Mouse (Mus musculus) intestine, postnatal 0 days (tissue): ENCODE measurements at regions not wholly inside any gene's neighbourhood (a gene's known extent, or its start where the extent isn't known, plus 50 kb on each side); places are given as distances from the start of the nearest gene placed in this dataset.

ENCODE experiments used
- ATAC-seq: fragments of 200-750 bp; cut with Nextera tagmentation; 2 replicates; pipeline ENCODE4 v1.8.0; 2017; ENCODE audit warnings: mild to moderate bottlenecking, moderate TSS enrichment, moderate library complexity
- H3K27ac ChIP-seq: fragments of 300-500 bp; sonication (generic); 2 replicates; pipeline ENCODE4 v1.5.1; 2014; ENCODE audit warnings: mild to moderate bottlenecking, low read depth, low read length, moderate library complexity
- H3K27me3 ChIP-seq: fragments of 300-500 bp; sonication (generic); replicated peaks from 2 replicates; pipeline ENCODE4 v1.6.1; 2014; ENCODE audit warnings: low read length, mixed read lengths; ENCODE audit not compliant: control insufficient read depth, insufficient read depth
- H3K36me3 ChIP-seq: fragments of 300-500 bp; sonication (generic); 2 replicates; pipeline ENCODE4 v1.6.1; 2014; ENCODE audit warnings: mild to moderate bottlenecking, moderate library complexity; ENCODE audit not compliant: control insufficient read depth, insufficient read depth
- H3K4me1 ChIP-seq: fragments of 300-500 bp; sonication (generic); replicated peaks from 2 replicates; pipeline ENCODE4 v1.6.1; 2014; ENCODE audit warnings: antibody characterized with exemption, low read length, mixed read lengths; ENCODE audit not compliant: control insufficient read depth, insufficient read depth
- H3K4me2 ChIP-seq: fragments of 300-500 bp; sonication (generic); replicated peaks from 2 replicates; pipeline ENCODE4 v1.6.1; 2014; ENCODE audit warnings: low read depth, mild to moderate bottlenecking, moderate library complexity
- H3K4me3 ChIP-seq: fragments of 300-500 bp; sonication (generic); 2 replicates; pipeline ENCODE4 v1.5.1; 2014; ENCODE audit warnings: low read depth, low read length
- H3K9ac ChIP-seq: fragments of 300-500 bp; sonication (generic); 2 replicates; pipeline ENCODE4 v1.6.1; 2014; ENCODE audit warnings: mild to moderate bottlenecking, low read depth, low read length
- H3K9me3 ChIP-seq: fragments of 300-500 bp; sonication (generic); 2 replicates; pipeline ENCODE4 v1.6.1; 2016; ENCODE audit warnings: mixed run types; ENCODE audit not compliant: control insufficient read depth
- CTCF ChIP-seq: sonication (generic); IDR thresholded peaks from 2 replicates; pipeline ENCODE4 v1.5.1; 2016; ENCODE audit warnings: low read depth, mild to moderate bottlenecking, control low read depth, antibody characterized with exemption, moderate library complexity
- WGBS: fragments of 180-500 bp; shearing (Covaris S2); extraction: QIAGEN DNeasy Blood & Tissue Kit; methylation state at CpG from one replicate; pipeline ENCODE4 v1.1.7; 2014; 5-methylcytosine and 5-hydroxymethylcytosine counted together

DNA sequence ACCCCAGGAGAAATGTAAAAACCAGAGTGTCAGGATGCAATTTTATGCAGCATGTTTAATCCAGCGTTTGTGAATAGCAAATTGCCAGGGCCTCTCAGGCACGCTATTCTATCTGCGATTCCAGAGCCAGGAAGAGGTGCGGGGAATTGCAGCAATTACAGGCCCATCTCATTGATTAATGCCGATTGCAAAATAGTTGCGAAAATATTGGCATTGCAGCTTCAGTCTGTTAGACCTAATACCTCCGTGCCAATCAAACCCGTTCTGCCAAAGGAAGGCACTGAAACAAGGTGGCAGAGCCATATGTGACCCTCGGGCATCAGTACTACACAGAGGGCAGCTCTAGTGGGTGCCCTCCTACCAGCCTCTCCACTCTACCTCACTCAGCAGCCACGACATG is 212.2 kb upstream of the A230072I06Rik start:
- Histone ChIP-seq H3K4me1 (no peaks in the 10 kb centered on the region), H3K36me3 (no peaks in the 10 kb centered on the region), H3K9me3 (no peaks in the 10 kb centered on the region), H3K27ac (no peak overlapping the region), H3K27me3 (no peaks in the 10 kb centered on the region), H3K4me3 (no peak overlapping the region), H3K9ac (no peak overlapping the region), H3K4me2 (no peak overlapping the region)
- TF ChIP-seq CTCF: no peak
- ATAC-seq: no peak
- 85% methylated on average over 10 of the region's 10 CpGs for WGBS

GRCm38 (mm10) chr8:12073311-12073999 is 205.2 kb upstream of the A230072I06Rik start:
- no peak for ATAC-seq
- Histone ChIP-seq H3K27ac (no peak overlapping the region), H3K9me3 (no peaks in the 10 kb centered on the region), H3K4me1 (no peaks in the 10 kb centered on the region), H3K27me3 (no peaks in the 10 kb centered on the region), H3K9ac (no peak overlapping the region), H3K36me3 (no peaks in the 10 kb centered on the region), H3K4me3 (no peak overlapping the region), H3K4me2 (no peak overlapping the region)
- WGBS: 59% methylated on average over 6 of the region's 6 CpGs
- no peak for TF ChIP-seq CTCF

- 70% methylated on average over 3 of the region's 3 CpGs for WGBS
- ATAC-seq: no peak
- H3K9ac ChIP-seq: no peak overlapping the region
- H3K4me2 ChIP-seq: no peak overlapping the region
- no peaks in the 10 kb centered on the region for H3K27me3 ChIP-seq
- no peaks in the 10 kb centered on the region for H3K9me3 ChIP-seq
- H3K4me1 ChIP-seq: no peaks in the 10 kb centered on the region
- no peaks in the 10 kb centered on the region for H3K36me3 ChIP-seq
- TF ChIP-seq CTCF: no peak
- H3K27ac ChIP-seq: no peak overlapping the region
- H3K4me3 ChIP-seq: no peak overlapping the region
These were observed 202.7 kb upstream of the A230072I06Rik start for GRCm38 (mm10) chr8:12075943-12076342.

DNA sequence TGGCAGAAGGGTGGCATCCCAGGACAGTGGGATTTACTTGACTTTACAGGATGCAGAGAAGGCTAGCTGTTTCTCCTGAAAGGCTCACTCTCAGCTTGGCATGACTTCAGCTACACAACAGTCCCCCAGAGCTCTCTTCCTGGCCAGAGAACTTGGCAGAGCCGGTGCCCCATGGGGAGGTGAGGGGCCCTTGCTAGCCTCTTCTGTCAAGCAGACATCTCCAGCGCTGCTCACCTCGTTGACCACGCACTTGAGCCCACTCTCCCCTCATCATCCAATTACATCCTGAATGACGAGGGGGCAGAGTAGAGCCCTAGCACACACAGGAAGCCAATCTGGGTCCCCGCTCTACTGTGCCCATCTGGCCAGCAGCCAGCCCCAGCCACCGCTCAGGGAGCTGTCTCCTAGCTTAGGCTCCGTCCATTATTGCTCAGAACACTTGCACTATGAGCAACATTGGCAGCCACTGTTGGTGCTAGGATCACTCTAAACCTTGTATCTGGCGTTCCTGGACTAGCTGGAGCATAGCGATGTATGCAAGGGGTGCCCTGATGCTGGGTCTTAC is 201.7 kb upstream of the A230072I06Rik start:
- ATAC-seq: no peak
- no peak overlapping the region for H3K9ac ChIP-seq
- H3K9me3 ChIP-seq: no peaks in the 10 kb centered on the region
- H3K4me1 ChIP-seq: no peaks in the 10 kb centered on the region
- H3K36me3 ChIP-seq: no peaks in the 10 kb centered on the region
- H3K4me2 ChIP-seq: no peak overlapping the region
- WGBS: 78% methylated on average over 10 of the region's 10 CpGs
- TF ChIP-seq CTCF: no peak
- H3K27ac ChIP-seq: no peak overlapping the region
- no peaks in the 10 kb centered on the region for H3K27me3 ChIP-seq
- no peak overlapping the region for H3K4me3 ChIP-seq

GRCm38 (mm10) chr8:12077896-12078295 is 200.7 kb upstream of the A230072I06Rik start:
- no peak overlapping the region for H3K27ac ChIP-seq

GRCm38 (mm10) chr8:12078679-12079566 is 199.7 kb upstream of the A230072I06Rik start:
- no peak for ATAC-seq
- WGBS: 77% methylated on average over 14 of the region's 14 CpGs

More at GRCm38 (mm10) chr8:12077896-12078295, 200.7 kb upstream of the A230072I06Rik start:
- Histone ChIP-seq H3K27me3 (no peaks in the 10 kb centered on the region), H3K4me3 (no peak overlapping the region), H3K9ac (no peak overlapping the region), H3K9me3 (no peaks in the 10 kb centered on the region), H3K4me1 (no peaks in the 10 kb centered on the region), H3K36me3 (no peaks in the 10 kb centered on the region), H3K4me2 (no peak overlapping the region)
- TF ChIP-seq CTCF: no peak
- 73% methylated on average over 2 of the region's 2 CpGs for WGBS
- no peak for ATAC-seq

More at GRCm38 (mm10) chr8:12078679-12079566, 199.7 kb upstream of the A230072I06Rik start:
- no peak for TF ChIP-seq CTCF
- Histone ChIP-seq H3K4me1 (no peaks in the 10 kb centered on the region), H3K4me3 (no peak overlapping the region), H3K27me3 (no peaks in the 10 kb centered on the region), H3K27ac (no peak overlapping the region), H3K9ac (no peak overlapping the region), H3K9me3 (no peaks in the 10 kb centered on the region), H3K4me2 (no peak overlapping the region), H3K36me3 (no peaks in the 10 kb centered on the region)
